Mouse (Mus musculus): ENCODE data around the gene Setd1b. TPM values are rescaled to one million over a fixed set of nuclear protein-coding genes. Genes with fewer than 3 reads are reported as not detected.
A peak's percentile ranks its signal among the peaks of the same experiment; 100 is the strongest.

Setd1b gene
- polyA plus RNA-seq, 1 experiment: 13.7 TPM

- TF ChIP-seq CTCF (IDR thresholded peaks at IDR 0.05; ENCODE audit: control insufficient read depth, insufficient read depth, insufficient replicate concordance, low read depth, low read length): no peak
- no peak for TF ChIP-seq POLR2A (IDR thresholded peaks at IDR 0.05; ENCODE audit: control insufficient read depth, low read depth, low read length)
- Histone ChIP-seq H3K36me3 (ENCODE audit: control insufficient read depth, insufficient read depth, low read length) (no peaks in the 10 kb centered on the region), H3K4me3 (ENCODE audit: control insufficient read depth, low read depth, low read length) (no peak overlapping the region), H3K4me1 (ENCODE audit: control insufficient read depth, insufficient read depth, low read length) (peaks cover 4% of the 10 kb centered on the region), H3K27me3 (ENCODE audit: control insufficient read depth, insufficient read depth, low read length) (no peaks in the 10 kb centered on the region), H3K27ac (ENCODE audit: control insufficient read depth, insufficient read depth, low read depth, low read length) (no peak overlapping the region)
These were observed 15.0 kb upstream of the Setd1b start for GRCm38 (mm10) chr5:123127031-123127430.

DNA sequence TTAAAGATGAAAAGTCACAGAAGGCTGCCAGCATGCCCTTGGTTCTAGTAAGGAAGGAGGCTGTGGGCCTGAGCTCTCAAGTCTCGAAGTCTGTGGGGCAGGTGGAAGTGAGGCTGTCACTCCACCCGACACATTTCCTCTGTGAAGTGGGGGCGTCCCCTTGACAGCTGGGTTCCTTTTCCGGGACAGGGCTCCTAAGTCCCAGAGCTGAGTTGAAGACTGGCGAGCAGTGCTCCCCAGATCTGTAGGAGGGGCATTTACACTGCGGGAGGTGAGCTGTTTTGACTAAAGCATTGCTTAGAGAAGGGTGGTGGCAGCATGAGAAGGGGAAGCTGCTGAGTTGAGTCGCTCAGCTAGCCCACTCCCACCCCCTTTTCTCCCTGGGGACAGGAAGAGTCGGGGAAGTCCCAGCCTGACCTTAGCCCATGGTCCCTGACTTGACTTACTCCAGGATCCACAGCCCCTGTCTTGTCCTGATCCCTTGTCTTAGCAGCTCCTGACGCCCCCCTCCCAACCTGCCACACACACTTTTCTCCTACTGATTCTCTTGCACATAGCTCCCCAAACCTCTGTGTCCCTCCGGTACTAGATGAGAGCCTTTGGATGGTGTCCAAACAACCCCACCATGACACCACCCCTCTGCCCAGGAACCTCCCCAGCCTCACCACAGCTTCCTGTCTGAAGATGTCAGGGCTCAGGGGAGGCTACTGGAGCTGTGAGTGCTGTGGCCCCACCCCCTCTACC lies 13.4 kb upstream of the Setd1b start:
- no peaks in the 10 kb centered on the region for H3K36me3 ChIP-seq (ENCODE audit: control insufficient read depth, insufficient read depth, low read length)
- H3K4me3 ChIP-seq (ENCODE audit: control insufficient read depth, low read depth, low read length): no peak overlapping the region
- no peaks in the 10 kb centered on the region for H3K27me3 ChIP-seq (ENCODE audit: control insufficient read depth, insufficient read depth, low read length)
- no peak overlapping the region for H3K27ac ChIP-seq (ENCODE audit: control insufficient read depth, insufficient read depth, low read depth, low read length)
- peaks cover 11% of the 10 kb centered on the region for H3K4me1 ChIP-seq (ENCODE audit: control insufficient read depth, insufficient read depth, low read length)
- TF ChIP-seq CTCF (IDR thresholded peaks at IDR 0.05; ENCODE audit: control insufficient read depth, insufficient read depth, insufficient replicate concordance, low read depth, low read length): no peak
- no peak for TF ChIP-seq POLR2A (IDR thresholded peaks at IDR 0.05; ENCODE audit: control insufficient read depth, low read depth, low read length)

DNA sequence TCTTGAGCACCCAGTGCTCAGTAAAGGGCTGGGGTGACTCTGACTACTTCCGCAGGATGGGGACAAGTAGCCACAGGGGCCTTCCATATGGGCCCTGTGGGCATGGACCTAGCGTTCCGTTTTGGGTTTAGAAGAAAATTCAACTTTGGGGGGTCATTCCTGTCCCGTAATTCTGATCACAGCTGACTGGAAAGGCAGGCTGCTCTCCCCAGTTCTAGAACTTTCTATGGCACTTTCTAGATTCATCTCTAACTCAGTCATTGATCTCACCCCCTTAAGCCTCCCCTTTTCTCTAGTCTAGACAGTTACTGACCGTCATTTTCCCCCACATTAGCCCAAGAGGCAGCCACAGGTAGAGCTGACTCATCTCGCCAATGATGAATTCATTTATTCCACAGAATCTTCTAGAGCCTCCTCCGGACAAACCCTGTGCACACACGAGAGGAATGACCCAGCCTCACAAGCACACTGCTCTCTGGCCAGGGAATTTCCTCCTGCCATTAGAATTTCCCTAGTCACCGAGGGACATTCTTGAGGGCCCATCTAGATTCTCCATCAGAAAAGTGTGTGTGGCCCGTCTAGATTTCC lies 12.7 kb upstream of the Setd1b start:
- H3K4me3 ChIP-seq (ENCODE audit: control insufficient read depth, low read depth, low read length): no peak overlapping the region
- no peaks in the 10 kb centered on the region for H3K36me3 ChIP-seq (ENCODE audit: control insufficient read depth, insufficient read depth, low read length)
- no peaks in the 10 kb centered on the region for H3K27me3 ChIP-seq (ENCODE audit: control insufficient read depth, insufficient read depth, low read length)
- no peak overlapping the region for H3K27ac ChIP-seq (ENCODE audit: control insufficient read depth, insufficient read depth, low read depth, low read length)
- peaks cover 13% of the 10 kb centered on the region for H3K4me1 ChIP-seq (ENCODE audit: control insufficient read depth, insufficient read depth, low read length)
- TF ChIP-seq CTCF (IDR thresholded peaks at IDR 0.05; ENCODE audit: control insufficient read depth, insufficient read depth, insufficient replicate concordance, low read depth, low read length) (no peak), POLR2A (IDR thresholded peaks at IDR 0.05; ENCODE audit: control insufficient read depth, low read depth, low read length) (no peak)

- H3K4me3 ChIP-seq (ENCODE audit: control insufficient read depth, low read depth, low read length): no peak overlapping the region
- TF ChIP-seq CTCF (IDR thresholded peaks at IDR 0.05; ENCODE audit: control insufficient read depth, insufficient read depth, insufficient replicate concordance, low read depth, low read length) (no peak), POLR2A (IDR thresholded peaks at IDR 0.05; ENCODE audit: control insufficient read depth, low read depth, low read length) (no peak)
- H3K27me3 ChIP-seq (ENCODE audit: control insufficient read depth, insufficient read depth, low read length): no peaks in the 10 kb centered on the region
- H3K27ac ChIP-seq (ENCODE audit: control insufficient read depth, insufficient read depth, low read depth, low read length): no peak overlapping the region
- peaks cover 19% of the 10 kb centered on the region for H3K4me1 ChIP-seq (ENCODE audit: control insufficient read depth, insufficient read depth, low read length)
- no peaks in the 10 kb centered on the region for H3K36me3 ChIP-seq (ENCODE audit: control insufficient read depth, insufficient read depth, low read length)
These were observed 11.8 kb upstream of the Setd1b start for GRCm38 (mm10) chr5:123130030-123130813.

DNA sequence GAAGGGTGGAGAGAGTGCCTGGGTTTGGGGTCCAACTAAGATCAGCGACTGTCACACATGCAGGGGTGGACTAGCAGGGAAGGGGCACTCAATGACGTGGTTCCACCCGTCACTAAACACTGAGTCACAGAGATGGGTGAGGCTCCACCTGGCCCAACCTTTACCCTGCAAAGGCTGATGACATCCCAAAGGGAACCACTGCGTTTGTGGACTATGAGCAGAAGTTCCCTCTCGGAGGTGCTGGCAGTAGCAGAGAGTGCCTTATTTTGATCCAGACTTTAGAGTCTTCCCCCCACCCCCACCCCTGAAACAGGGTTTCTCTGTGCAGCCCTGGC lies 11.2 kb upstream of the Setd1b start:
- Histone ChIP-seq H3K4me1 (ENCODE audit: control insufficient read depth, insufficient read depth, low read length) (peaks cover 24% of the 10 kb centered on the region), H3K27me3 (ENCODE audit: control insufficient read depth, insufficient read depth, low read length) (no peaks in the 10 kb centered on the region), H3K4me3 (ENCODE audit: control insufficient read depth, low read depth, low read length) (no peak overlapping the region), H3K36me3 (ENCODE audit: control insufficient read depth, insufficient read depth, low read length) (no peaks in the 10 kb centered on the region), H3K27ac (ENCODE audit: control insufficient read depth, insufficient read depth, low read depth, low read length) (no peak overlapping the region)
- TF ChIP-seq POLR2A (IDR thresholded peaks at IDR 0.05; ENCODE audit: control insufficient read depth, low read depth, low read length): no peak
- TF ChIP-seq CTCF (IDR thresholded peaks at IDR 0.05; ENCODE audit: control insufficient read depth, insufficient read depth, insufficient replicate concordance, low read depth, low read length): no peak

DNA sequence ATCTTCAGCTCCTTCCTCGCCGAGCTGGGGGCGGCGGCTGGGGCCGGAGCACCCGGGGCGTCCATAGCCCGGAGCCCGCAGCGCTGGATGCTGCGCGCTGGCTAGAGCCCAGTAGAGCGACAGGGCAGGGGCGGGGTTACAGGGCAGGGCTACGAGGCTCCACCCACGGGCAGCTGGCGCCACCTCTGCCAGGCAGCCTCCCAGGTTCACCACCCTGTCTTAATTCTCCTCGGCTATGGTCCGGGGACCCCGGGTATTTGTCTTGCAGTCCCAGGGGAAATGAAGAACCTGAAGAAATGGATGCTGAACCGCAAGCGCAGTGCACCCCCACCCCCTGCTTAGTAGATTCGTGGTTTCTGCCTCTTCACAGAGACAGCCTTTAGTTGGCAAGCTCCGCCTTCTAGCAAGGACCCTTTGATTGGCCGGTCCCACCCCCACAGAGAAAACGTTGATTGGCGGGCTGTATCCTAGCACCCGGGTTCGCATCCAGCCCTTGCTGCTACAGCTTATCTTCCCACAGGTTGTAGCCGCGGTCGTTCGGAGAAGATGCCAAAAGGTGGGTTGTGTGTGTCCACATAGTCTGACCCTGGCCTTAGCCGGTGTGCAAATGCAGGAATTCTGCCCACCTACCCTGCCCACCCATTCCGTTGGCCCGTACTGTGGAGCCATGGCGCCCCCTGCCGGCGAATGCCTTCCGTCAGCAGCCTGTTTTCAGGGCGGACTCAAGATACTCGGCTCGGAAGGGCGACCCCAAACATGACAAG lies 9.5 kb upstream of the Setd1b start, which contains the start of gene Rhof:
Gene Rhof (minus strand): TSS at position 385 of the 764 bp plus-strand sequence.
- Histone ChIP-seq H3K36me3 (ENCODE audit: control insufficient read depth, insufficient read depth, low read length) (no peaks in the 10 kb centered on the region), H3K27ac (ENCODE audit: control insufficient read depth, insufficient read depth, low read depth, low read length) (no peak within 1 kb of the TSS), H3K27me3 (ENCODE audit: control insufficient read depth, insufficient read depth, low read length) (no peaks in the 10 kb centered on the region), H3K4me1 (ENCODE audit: control insufficient read depth, insufficient read depth, low read length) (peaks cover 40% of the 10 kb centered on the region), H3K4me3 (ENCODE audit: control insufficient read depth, low read depth, low read length) (peak within 1 kb of the TSS; percentile 77)
- no peak; the same call in 1 of the 2 replicates for TF ChIP-seq POLR2A (IDR thresholded peaks at IDR 0.05; ENCODE audit: control insufficient read depth, low read depth, low read length)
- TF ChIP-seq CTCF (IDR thresholded peaks at IDR 0.05; ENCODE audit: control insufficient read depth, insufficient read depth, insufficient replicate concordance, low read depth, low read length): peak; percentile 94
